Mouse (Mus musculus) limb, embryonic 10.5 days (tissue): ENCODE measurements around the gene Phf24. TPM values are rescaled to one million over a fixed set of nuclear protein-coding genes. Genes with fewer than 3 reads are reported as not detected.

ENCODE experiments used
- DNase-seq: peaks from one replicate; pipeline ENCODE4 v3.0.0-alpha.2; 2017; ENCODE audit warnings: low spot score
- H3K27ac ChIP-seq: fragments of 300-500 bp; sonication (generic); 2 replicates; pipeline ENCODE4 v1.5.1; 2016; ENCODE audit warnings: mild to moderate bottlenecking
- H3K27me3 ChIP-seq: fragments of 300-500 bp; sonication (generic); 2 replicates; pipeline ENCODE4 v1.6.1; 2016; ENCODE audit warnings: low read depth, mild to moderate bottlenecking; ENCODE audit not compliant: poor library complexity, severe bottlenecking
- H3K36me3 ChIP-seq: fragments of 300-500 bp; sonication (generic); 2 replicates; pipeline ENCODE4 v1.6.1; 2016; ENCODE audit warnings: mild to moderate bottlenecking, moderate library complexity
- H3K4me1 ChIP-seq: fragments of 300-500 bp; sonication (generic); 2 replicates; pipeline ENCODE4 v1.6.1; 2016
- H3K4me3 ChIP-seq: fragments of 300-500 bp; sonication (generic); 2 replicates; pipeline ENCODE4 v1.5.1; 2016; ENCODE audit warnings: mild to moderate bottlenecking, moderate library complexity
- H3K9me3 ChIP-seq: fragments of 300-500 bp; sonication (generic); replicated peaks from 2 replicates; pipeline ENCODE4 v1.6.1; 2016; ENCODE audit warnings: mild to moderate bottlenecking
- WGBS: fragments of 180-500 bp; shearing (Covaris S2); methylation state at CpG from one replicate; pipeline ENCODE4 v1.1.7; 2016; 5-methylcytosine and 5-hydroxymethylcytosine counted together
- polyA plus RNA-seq: library from polyadenylated mRNA; unstranded; fragments of >200 nt; fragmentation: Nextera tagmentation; extraction: Ambion mirVana; gene quantifications from 2 replicates; pipeline ENCODE4 v1.2.1, GENCODE M21; 2016

The Phf24 gene
- 0.16 TPM in 1 of 2 replicates, not detected in the other for polyA plus RNA-seq

DNA sequence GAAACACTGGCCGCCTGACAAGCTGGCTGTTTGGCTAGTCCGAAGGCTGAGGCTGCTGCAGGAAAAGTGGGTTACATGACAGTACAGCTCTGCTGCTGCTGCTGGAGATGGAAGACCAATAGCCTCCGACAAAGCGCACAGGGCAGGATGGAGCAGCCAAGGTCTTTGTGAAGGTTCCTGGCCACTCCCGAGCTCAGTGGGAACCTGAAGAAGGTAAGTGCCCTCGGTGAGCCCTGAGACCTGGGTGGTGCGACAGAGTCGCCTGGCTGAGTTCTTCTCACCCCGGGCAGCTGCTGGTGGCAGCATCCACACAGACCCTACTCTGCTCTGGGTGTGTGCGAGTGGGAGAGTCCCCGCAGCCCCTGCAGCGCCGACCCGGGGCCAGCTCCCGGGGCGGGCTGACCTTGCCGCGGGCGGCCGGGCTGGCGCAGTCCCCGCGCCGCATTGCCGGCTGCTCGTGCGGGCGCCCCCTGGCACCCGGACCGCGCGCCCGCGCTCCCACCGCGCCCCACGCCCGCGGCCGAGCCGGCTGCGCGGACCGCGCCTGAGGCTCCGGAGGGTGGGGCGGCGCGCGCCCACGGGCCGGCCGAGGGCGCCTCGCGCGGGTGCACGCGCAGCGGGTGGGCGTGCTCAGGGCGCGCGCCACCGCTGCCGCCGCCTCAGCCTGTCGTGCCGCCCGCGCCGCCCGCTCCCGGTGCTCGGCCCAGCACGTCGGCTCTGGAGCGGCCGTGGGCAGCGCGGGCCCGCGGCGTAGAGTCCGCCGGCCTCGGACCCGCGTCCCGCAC lies at the start of gene Phf24:
TSS of gene Phf24 (plus strand) at position 44 of the 785 bp plus-strand sequence.
- Histone ChIP-seq H3K36me3 (no peaks in the 10 kb centered on the region), H3K4me1 (peaks cover 10% of the 10 kb centered on the region), H3K27ac (peak within 1 kb of the TSS; percentile 58), H3K9me3 (no peaks in the 10 kb centered on the region), H3K4me3 (peak within 1 kb of the TSS; percentile 66), H3K27me3 (peaks cover 84% of the 10 kb centered on the region)
- WGBS = 13% methylated on average over 90 of the region's 90 CpGs
- DNase-seq = peak; percentile 53

DNA sequence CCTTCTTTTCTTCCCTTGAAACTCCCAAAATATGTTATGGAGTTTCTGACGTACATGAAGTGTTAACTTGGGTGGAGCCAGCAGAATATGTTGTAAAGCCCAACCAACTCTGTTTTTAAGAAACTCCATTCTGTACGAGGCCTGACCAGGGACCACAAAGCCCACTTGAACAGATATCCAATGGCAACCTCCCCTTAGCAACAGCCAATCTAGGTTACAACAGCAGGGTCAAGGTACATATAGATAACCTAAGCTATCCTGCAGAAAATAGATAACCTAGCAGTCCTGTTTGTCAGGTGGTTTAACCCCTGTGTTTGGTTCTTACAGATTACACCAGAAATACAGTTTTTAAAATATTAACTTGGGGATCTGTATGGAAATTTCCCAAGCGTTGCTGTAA lies 49.1 kb upstream of the Phf24 start:
- H3K27me3 ChIP-seq = no peaks in the 10 kb centered on the region
- no peaks in the 10 kb centered on the region for H3K9me3 ChIP-seq
- no peak overlapping the region for H3K4me3 ChIP-seq
- no peak overlapping the region for H3K27ac ChIP-seq
- H3K36me3 ChIP-seq = no peaks in the 10 kb centered on the region
- no peaks in the 10 kb centered on the region for H3K4me1 ChIP-seq
- no peak for DNase-seq
- 82% methylated on average over 3 of the region's 3 CpGs for WGBS

DNA sequence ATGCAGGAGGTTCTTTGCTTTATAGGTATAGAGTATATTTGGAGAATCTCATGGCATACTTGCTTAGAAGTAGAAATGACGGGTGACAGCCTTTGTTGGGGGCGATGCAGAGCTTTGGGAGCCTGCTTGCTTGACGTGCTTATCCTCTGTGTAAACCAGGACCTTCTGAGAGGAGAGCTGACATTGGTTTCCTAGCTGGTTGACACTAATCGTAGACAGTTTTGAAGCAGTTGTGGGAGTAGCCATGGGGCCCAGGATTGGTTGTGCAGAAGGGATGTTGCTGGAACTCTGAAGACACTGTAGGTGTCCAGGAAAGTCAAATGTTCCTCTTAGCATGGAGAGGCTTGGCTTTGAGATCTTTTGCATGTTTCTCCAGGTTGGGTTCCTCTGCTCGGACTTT lies 48.3 kb upstream of the Phf24 start:
- DNase-seq = no peak
- Histone ChIP-seq H3K9me3 (no peaks in the 10 kb centered on the region), H3K27ac (no peak overlapping the region), H3K27me3 (no peaks in the 10 kb centered on the region), H3K4me1 (no peaks in the 10 kb centered on the region), H3K4me3 (no peak overlapping the region), H3K36me3 (no peaks in the 10 kb centered on the region)
- 90% methylated on average over 5 of the region's 5 CpGs for WGBS

DNA sequence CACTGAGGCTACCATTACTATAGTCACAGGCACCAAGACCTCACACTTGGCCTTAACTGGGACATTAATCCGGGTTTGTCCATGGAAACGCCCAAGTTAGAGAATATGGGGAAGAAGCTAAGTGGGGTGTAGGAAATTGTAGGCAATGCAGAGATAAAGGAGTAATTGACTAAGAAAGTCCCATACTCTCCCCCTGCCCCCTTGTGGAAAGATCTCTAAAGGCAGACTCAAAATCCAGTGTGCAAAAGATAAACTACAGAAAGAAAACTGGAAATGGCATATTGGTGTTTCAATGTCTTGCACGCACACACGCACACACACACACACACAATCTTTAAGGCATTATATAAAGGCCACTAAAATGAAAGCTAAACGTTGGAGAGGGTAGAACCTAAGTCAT lies 45.7 kb upstream of the Phf24 start:
- no peak overlapping the region for H3K27ac ChIP-seq
- DNase-seq = no peak
- whole genome bisulfite sequencing = 83% methylated on average over 5 of the region's 5 CpGs

DNA sequence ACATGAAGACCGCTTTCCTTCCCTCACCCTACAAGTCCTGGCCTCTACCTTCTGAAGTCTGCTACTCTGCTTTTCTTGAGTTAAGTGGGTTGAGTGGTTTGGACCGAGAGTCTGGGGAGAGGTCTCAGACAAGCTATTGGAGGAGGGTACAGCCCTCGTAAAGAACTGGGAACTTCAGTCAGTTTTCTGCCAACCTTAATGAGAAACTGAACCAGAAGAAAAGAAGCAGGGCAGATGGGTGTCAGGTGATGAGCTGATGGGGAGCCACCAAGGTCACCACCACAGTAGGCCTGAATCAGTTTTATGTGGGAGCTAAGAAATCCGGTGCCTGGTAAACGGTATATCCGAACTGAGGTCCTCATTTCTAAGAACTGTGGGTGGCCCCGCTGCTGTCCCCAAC lies 44.3 kb upstream of the Phf24 start:
- Histone ChIP-seq H3K27me3 (no peaks in the 10 kb centered on the region), H3K4me1 (no peaks in the 10 kb centered on the region), H3K36me3 (no peaks in the 10 kb centered on the region), H3K4me3 (no peak overlapping the region), H3K27ac (no peak overlapping the region), H3K9me3 (no peaks in the 10 kb centered on the region)
- WGBS = 87% methylated on average over 7 of the region's 7 CpGs
- no peak for DNase-seq

More for the DNA sequence above, 45.7 kb upstream of the Phf24 start:
- H3K4me3 ChIP-seq = no peak overlapping the region
- H3K36me3 ChIP-seq = no peaks in the 10 kb centered on the region
- H3K27me3 ChIP-seq = no peaks in the 10 kb centered on the region
- H3K4me1 ChIP-seq = no peaks in the 10 kb centered on the region
- no peaks in the 10 kb centered on the region for H3K9me3 ChIP-seq

DNA sequence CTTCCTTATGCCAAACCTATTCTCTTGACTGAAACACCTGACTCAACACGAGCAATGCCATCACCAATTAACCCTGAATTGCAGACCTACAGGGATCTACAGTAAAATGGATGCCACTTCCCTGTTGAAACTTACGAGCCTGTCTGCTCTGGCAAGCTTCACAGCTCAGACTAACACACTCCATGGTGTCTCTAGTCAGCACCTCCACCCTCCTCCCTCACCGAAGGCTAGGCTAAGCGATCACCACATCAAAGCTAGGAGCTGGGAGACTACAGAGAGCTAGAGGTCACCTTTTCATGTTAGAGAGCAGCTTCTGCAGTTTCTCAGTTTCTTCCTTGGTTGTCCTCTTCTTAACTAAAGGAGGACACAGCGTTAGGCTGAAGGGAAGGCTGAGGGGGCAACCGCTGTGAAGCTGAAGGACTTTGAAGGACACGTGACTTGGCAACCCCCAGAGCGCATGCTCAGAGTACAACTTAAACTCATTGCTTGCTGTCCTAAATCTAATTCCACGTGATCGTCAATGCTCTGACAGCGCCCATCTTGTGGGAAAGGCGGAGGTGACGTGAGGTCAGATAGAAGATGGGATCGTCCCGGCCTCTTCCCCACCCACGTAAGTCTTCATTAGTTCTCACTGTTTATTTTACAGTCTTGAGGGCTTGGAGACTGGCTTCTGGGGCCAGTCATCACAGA lies 43.6 kb upstream of the Phf24 start:
- Histone ChIP-seq H3K36me3 (no peaks in the 10 kb centered on the region), H3K4me1 (no peaks in the 10 kb centered on the region), H3K4me3 (no peak overlapping the region), H3K27me3 (no peaks in the 10 kb centered on the region), H3K27ac (no peak overlapping the region), H3K9me3 (no peaks in the 10 kb centered on the region)
- no peak for DNase-seq
- WGBS = 72% methylated on average over 16 of the region's 16 CpGs

DNA sequence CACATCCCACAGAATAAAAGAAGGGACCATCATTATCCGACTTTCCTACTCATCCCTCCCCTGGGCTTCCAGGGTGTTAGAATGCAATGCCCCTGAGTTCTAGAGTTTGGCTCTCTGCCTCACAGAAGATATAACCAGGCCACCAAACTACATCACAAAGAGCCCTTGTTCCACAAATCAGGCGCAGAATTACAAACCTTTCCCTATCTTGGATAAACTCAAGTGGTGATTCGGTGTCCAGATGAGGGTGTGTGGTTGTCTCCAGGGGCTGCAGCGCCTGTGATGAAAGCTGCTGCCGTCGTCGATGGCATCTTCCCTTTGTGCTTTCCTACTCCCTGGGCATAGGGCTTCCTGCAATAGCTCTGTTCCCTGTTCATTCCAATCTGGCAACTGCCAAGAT lies 42.3 kb upstream of the Phf24 start, which contains the start of gene Fam205c:
TSS of gene Fam205c (minus strand) at position 101 of the 400 bp plus-strand sequence.
- no peak within 1 kb of the TSS for H3K27ac ChIP-seq
- no peaks in the 10 kb centered on the region for H3K36me3 ChIP-seq
- H3K4me1 ChIP-seq = no peaks in the 10 kb centered on the region
- 89% methylated on average over 7 of the region's 7 CpGs for WGBS
- H3K4me3 ChIP-seq = no peak within 1 kb of the TSS
- DNase-seq = no peak
- no peaks in the 10 kb centered on the region for H3K9me3 ChIP-seq
- no peaks in the 10 kb centered on the region for H3K27me3 ChIP-seq

DNA sequence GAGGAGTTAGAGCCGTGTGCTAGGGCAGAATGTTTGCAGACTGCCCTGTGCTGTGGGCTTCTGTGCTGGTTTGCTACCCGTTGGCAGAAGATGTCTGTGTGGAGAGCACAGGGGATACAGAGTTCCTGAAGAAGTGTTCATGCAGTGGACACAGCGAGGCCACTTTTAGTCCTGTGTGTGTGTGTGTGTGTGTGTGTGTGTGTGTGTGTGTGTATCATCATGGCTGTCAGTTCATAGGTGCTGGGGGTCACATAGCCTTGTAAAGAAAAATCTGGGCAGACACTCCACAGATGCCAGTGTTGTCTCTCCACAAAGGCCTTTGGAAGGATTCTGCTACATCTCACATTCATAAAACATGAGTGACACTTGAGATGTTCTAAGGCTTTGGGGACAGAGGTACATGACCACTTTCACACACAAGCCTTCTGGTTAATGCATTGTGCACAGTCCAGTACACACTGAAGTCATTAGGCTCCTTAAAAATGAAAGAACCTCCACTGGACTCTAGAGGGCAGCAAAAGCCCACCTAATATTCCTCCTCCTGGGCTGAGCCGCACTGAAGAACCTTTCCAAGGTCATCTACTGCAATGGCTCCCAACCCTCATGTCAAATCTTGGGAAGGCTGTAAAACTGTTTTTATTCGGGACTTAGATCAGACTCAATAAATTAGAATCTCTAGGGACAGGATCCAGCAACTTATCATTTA lies 39.7 kb upstream of the Phf24 start:
- no peaks in the 10 kb centered on the region for H3K9me3 ChIP-seq
- H3K4me3 ChIP-seq = no peak overlapping the region
- H3K27me3 ChIP-seq = no peaks in the 10 kb centered on the region
- 43% methylated on average over 5 of the region's 5 CpGs for WGBS
- no peaks in the 10 kb centered on the region for H3K4me1 ChIP-seq
- no peaks in the 10 kb centered on the region for H3K36me3 ChIP-seq
- no peak overlapping the region for H3K27ac ChIP-seq
- peak; percentile 65 for DNase-seq

DNA sequence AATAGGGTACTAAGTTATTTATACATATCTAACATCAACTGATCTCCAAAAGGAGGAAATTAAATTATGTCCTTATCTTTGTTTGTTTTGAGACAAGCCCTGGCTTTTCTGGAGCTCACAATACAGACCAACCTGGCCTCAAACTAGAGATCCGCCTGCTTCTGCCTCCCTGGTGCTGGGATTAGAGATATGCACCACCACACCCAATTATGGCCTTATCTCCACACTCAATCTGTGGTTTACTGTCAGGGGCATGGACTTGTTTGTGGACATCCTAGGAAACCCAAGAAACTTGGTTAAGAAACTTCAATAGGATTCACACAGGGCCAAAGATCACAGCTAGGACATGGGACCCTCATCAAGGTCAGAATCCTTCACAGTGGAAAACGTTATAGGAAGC lies 38.8 kb upstream of the Phf24 start:
- Histone ChIP-seq H3K27ac (no peak overlapping the region), H3K9me3 (no peaks in the 10 kb centered on the region), H3K27me3 (no peaks in the 10 kb centered on the region), H3K36me3 (no peaks in the 10 kb centered on the region), H3K4me3 (no peak overlapping the region), H3K4me1 (no peaks in the 10 kb centered on the region)
- DNase-seq = no peak
- 82% methylated on average over 2 of the region's 2 CpGs for WGBS

DNA sequence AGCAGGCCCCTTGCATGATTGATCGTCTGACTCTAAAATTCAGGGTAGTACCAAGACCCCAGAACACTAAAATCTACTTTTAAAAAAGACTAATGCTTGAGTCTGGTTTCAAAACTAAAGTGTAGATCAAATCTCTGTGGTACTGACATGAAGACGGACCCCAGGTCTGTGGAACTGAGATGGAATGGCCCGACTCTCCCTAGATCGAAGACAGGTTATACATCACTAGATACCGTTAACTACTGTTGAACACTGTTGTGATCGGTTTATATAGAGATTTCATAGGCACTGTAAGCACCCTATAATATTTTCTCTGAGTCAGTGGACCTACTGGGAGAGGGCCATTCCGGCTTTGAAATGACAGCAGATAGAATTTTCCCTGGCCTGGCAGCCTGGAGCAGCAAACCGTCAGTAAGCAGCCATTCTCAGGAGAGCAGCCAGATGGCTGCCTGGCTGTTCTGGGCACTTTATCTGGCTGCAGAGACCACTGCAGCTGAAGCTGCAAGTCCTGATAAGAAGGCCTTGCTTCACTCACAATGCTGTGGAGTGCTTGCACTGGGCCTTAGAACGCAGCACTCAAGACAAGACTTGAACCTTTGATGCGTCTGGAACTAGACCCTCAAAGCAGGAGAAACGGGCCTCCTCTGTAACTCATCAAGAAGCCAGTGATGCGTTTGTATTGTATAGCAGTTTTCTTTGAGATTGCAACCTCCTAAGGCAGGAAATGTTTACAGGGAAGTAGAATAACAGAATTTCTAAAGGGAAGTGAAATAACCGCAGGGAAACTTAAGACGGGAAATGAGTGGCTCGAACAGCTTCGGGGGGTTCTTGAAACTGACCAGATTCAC lies 36.4 kb upstream of the Phf24 start:
- Histone ChIP-seq H3K27me3 (no peaks in the 10 kb centered on the region), H3K9me3 (no peaks in the 10 kb centered on the region), H3K4me1 (no peaks in the 10 kb centered on the region), H3K4me3 (no peak overlapping the region), H3K36me3 (no peaks in the 10 kb centered on the region), H3K27ac (no peak overlapping the region)
- DNase-seq = no peak
- WGBS = 84% methylated on average over 16 of the region's 16 CpGs

DNA sequence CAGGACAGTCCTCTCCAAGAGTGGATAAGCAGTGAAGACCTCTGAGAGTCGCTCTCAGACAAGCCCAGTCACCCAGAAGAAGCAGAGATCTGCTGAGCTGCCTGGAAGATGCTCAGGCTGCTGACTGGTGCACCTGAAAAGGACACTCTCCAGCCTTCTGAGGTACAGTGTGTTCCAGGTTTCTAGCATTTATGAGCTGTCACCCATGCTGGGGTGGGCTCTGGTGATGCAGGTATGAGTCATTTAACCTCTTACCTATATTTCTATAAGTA lies 35.8 kb upstream of the Phf24 start:
- Histone ChIP-seq H3K4me3 (no peak overlapping the region), H3K27me3 (no peaks in the 10 kb centered on the region), H3K9me3 (no peaks in the 10 kb centered on the region), H3K27ac (no peak overlapping the region), H3K36me3 (no peaks in the 10 kb centered on the region), H3K4me1 (no peaks in the 10 kb centered on the region)
- 42% methylated on average over 1 of the region's 1 CpGs for WGBS
- no peak for DNase-seq

DNA sequence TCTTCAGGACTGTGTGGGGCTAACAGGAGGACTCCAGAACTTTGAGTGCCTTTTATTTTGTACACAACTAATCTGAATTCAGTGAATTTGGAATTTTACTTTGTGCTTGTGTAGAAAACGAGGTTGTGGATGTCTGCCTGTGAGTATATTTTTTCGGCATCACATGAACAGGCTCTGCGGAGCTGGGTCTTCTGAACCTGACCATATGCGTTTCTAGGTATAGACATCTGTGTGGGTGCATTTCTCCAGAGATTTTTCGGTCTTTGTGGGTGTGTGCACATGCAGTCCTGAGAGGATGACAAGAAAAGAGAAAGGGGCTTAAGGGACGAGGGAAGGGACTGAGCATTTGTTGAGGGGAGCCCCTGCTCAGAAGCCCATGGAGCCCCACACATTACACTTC lies 29.5 kb upstream of the Phf24 start:
- no peaks in the 10 kb centered on the region for H3K4me1 ChIP-seq
- no peak overlapping the region for H3K4me3 ChIP-seq
- H3K9me3 ChIP-seq = no peaks in the 10 kb centered on the region
- DNase-seq = no peak
- H3K27ac ChIP-seq = no peak overlapping the region
- H3K27me3 ChIP-seq = no peaks in the 10 kb centered on the region
- WGBS = 95% methylated on average over 6 of the region's 6 CpGs
- H3K36me3 ChIP-seq = no peaks in the 10 kb centered on the region
